Mouse (Mus musculus) kidney, adult 18-20 months (tissue): ENCODE measurements around the gene Cdkn1c.
A peak's percentile ranks its signal among the peaks of the same experiment; 100 is the strongest.

Source experiments
- DNase-seq: peaks from one replicate; pipeline ENCODE4 v3.0.0; 2021

Cdkn1c gene

GRCm38 (mm10) chr7:143473347-143474101 is 12.7 kb upstream of the Cdkn1c start, which contains the start of gene Slc22a18:
TSS of gene Slc22a18 (plus strand) at chr7:143473736.
- peak; percentile 71 for DNase-seq

- DNase-seq: peak; percentile 76
Measured at GRCm38 (mm10) chr7:143469946-143470345, 9.1 kb upstream of the Cdkn1c start.

GRCm38 (mm10) chr7:143467714-143468113 is 6.9 kb upstream of the Cdkn1c start:
- no peak for DNase-seq

GRCm38 (mm10) chr7:143466099-143466677 is 5.3 kb upstream of the Cdkn1c start:
- peak; percentile 86 for DNase-seq

- DNase-seq: peak; percentile 54
Measured at GRCm38 (mm10) chr7:143464811-143465560, 4.1 kb upstream of the Cdkn1c start.

GRCm38 (mm10) chr7:143463865-143464415 is 3.1 kb upstream of the Cdkn1c start:
- peak; percentile 79 for DNase-seq

- DNase-seq: no peak
Measured at GRCm38 (mm10) chr7:143462516-143462915, 1.7 kb upstream of the Cdkn1c start.

- DNase-seq: no peak
Measured at GRCm38 (mm10) chr7:143461920-143462319, 1.1 kb upstream of the Cdkn1c start.

- no peak for DNase-seq
Measured at GRCm38 (mm10) chr7:143461294-143461870, 532 bp upstream of the Cdkn1c start.

GRCm38 (mm10) chr7:143460217-143460834 is 524 bp downstream of the Cdkn1c start:
- no peak for DNase-seq

GRCm38 (mm10) chr7:143459332-143460211 is 1.3 kb downstream of the Cdkn1c start:
- no peak for DNase-seq

GRCm38 (mm10) chr7:143458963-143459331 is 1.9 kb downstream of the Cdkn1c start:
- DNase-seq: no peak

- DNase-seq: no peak
Measured at GRCm38 (mm10) chr7:143447130-143447529, 13.7 kb downstream of the Cdkn1c start.

- peak; percentile 22 for DNase-seq
Measured at GRCm38 (mm10) chr7:143445651-143446460, 15.0 kb downstream of the Cdkn1c start.

- no peak for DNase-seq
Measured at GRCm38 (mm10) chr7:143444955-143445648, 15.7 kb downstream of the Cdkn1c start.

GRCm38 (mm10) chr7:143444580-143444954 is 16.3 kb downstream of the Cdkn1c start:
- no peak for DNase-seq

GRCm38 (mm10) chr7:143438965-143439364 is 21.9 kb downstream of the Cdkn1c start:
- DNase-seq: no peak

GRCm38 (mm10) chr7:143437894-143438581 is 22.8 kb downstream of the Cdkn1c start:
- peak; percentile 12 for DNase-seq

GRCm38 (mm10) chr7:143437231-143437893 is 23.5 kb downstream of the Cdkn1c start:
- no peak for DNase-seq
